Mouse (Mus musculus): ENCODE results near the gene Nav2. TPM values are rescaled to one million over a fixed set of nuclear protein-coding genes. Genes with fewer than 3 reads are reported as not detected.
A peak's percentile ranks its signal among the peaks of the same experiment; 100 is the strongest.

Nav2 gene
- polyA plus RNA-seq, 1 experiment from 2014 or later: 24.2 TPM

DNA sequence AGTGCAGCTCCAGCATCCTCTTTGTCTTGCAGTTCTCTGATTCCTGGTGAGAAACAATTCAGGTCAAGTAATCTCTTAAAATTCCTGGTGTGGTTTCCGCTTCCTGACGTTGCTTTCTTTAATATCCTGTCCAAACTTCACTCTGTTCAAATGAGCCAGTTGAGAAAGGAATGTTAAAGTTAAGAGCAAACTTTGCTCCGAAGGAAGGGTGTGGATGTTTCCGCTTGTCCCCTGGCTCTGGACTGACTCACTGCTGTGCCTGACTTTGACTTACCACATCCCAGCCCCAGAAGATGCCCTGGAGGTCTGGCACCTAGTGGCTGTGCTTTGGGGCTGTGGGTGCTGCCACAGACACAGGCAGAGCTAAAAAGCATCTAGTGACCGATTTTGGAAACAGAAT, 8.9 kb downstream of the Nav2 start:
- H3K9me3 ChIP-seq: no peaks in the 10 kb centered on the region
- no peak overlapping the region for H3K27ac ChIP-seq
- H3K36me3 ChIP-seq: no peaks in the 10 kb centered on the region
- H3K4me2 ChIP-seq: no peak overlapping the region
- no peak for ATAC-seq (ENCODE audit: low FRiP score)
- no peak overlapping the region for H3K9ac ChIP-seq
- H3K27me3 ChIP-seq: peaks cover 25% of the 10 kb centered on the region
- no peak overlapping the region for H3K4me3 ChIP-seq
- H3K4me1 ChIP-seq (replicated peaks): peaks cover 34% of the 10 kb centered on the region
- WGBS: 22% methylated on average over 5 of the region's 5 CpGs

DNA sequence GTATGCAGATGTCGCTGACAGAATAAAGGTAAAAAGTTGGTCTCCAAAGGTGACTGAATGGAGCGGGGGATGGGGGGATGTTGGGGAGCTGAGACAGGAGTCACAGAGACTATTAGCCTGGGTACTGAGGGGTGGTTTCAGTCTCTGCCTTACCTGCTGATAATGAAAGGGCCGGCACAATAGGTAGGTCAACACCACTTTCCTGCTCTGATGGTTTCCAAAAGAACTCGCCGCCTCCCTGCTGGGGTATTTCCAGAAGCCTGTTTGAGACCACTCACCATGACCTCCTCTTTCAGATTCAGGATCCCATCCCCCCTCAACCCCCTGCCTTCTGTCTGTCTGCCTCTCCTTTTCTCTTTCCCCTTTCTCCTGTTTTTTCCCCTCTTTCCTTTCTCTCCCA, 9.5 kb downstream of the Nav2 start:
- Histone ChIP-seq H3K27me3 (peaks cover 25% of the 10 kb centered on the region), H3K4me2 (no peak overlapping the region), H3K9me3 (no peaks in the 10 kb centered on the region), H3K27ac (no peak overlapping the region), H3K36me3 (no peaks in the 10 kb centered on the region), H3K4me3 (no peak overlapping the region), H3K4me1 (replicated peaks) (peaks cover 39% of the 10 kb centered on the region), H3K9ac (no peak overlapping the region)
- ATAC-seq (ENCODE audit: low FRiP score): no peak
- 7% methylated on average over 5 of the region's 5 CpGs for WGBS

DNA sequence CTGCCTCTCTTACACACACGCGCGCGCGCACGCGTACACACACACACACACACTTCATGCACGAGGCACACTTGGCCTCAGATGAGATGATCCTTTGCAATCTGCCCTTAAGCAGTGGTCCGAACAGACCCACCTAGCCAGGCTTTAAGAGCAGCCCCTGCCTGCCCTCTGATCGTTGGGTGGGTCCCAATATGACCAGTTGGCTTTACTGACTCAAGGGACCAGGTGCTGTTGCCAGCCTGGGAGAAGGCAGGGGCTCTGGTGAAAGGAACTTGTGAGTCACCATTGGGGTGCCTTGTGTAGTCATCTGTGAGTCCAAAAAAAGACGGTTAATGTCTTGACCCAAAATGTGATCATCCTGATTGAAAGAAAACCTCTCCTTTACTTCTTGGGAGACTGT, 9.9 kb downstream of the Nav2 start:
- H3K27me3 ChIP-seq: peaks cover 25% of the 10 kb centered on the region
- peaks cover 43% of the 10 kb centered on the region for H3K4me1 ChIP-seq (replicated peaks)
- no peak overlapping the region for H3K4me2 ChIP-seq
- no peak overlapping the region for H3K27ac ChIP-seq
- no peak for ATAC-seq (ENCODE audit: low FRiP score)
- no peak overlapping the region for H3K4me3 ChIP-seq
- no peaks in the 10 kb centered on the region for H3K36me3 ChIP-seq
- WGBS: 14% methylated on average over 11 of the region's 11 CpGs
- H3K9ac ChIP-seq: no peak overlapping the region
- no peaks in the 10 kb centered on the region for H3K9me3 ChIP-seq

DNA sequence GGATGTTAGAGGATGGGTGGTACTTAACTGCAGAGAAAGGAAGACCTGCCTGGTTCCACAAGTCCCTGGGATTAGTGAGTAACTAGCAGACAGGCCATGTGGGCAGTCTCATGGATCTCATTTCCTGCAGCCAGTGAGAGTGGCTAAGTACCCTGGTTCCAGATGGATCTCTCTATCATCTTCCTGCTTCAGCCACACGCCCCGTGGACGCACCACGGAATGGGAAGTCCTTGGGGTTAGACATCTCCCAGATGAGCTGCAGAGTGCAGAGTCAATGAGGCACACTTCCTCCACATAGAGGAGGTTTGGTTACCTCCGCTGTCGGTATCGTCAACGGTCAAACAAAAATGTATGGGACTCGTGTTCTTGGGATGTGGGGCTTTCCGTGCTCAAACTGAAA, 15.1 kb downstream of the Nav2 start:
- no peak overlapping the region for H3K4me2 ChIP-seq
- H3K27me3 ChIP-seq: peaks cover 10% of the 10 kb centered on the region
- no peak overlapping the region for H3K4me3 ChIP-seq
- H3K27ac ChIP-seq: no peak overlapping the region
- no peaks in the 10 kb centered on the region for H3K9me3 ChIP-seq
- no peaks in the 10 kb centered on the region for H3K36me3 ChIP-seq
- H3K9ac ChIP-seq: no peak overlapping the region
- peaks cover 11% of the 10 kb centered on the region for H3K4me1 ChIP-seq (replicated peaks)
- 82% methylated on average over 10 of the region's 10 CpGs for WGBS
- no peak for ATAC-seq (ENCODE audit: low FRiP score)

DNA sequence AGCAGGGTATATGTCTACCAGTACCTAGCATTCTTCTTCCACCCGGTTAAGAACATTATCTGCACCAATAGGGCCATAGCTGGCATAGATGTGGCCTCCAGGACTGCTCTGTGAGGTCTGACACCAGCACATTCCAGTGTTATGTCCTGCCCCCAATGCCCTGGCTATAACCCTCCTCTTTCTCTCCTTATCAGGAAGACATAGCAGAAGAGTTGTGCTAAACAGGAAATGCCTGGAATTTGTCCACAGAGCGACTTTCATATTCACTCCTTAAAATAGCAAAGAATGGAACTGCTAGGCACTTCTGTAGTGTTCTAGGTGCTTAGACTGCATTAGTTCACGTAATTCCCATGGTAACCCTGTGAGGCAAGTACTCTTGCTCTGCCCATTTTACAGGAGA, 16.7 kb downstream of the Nav2 start:
- Histone ChIP-seq H3K27me3 (peaks cover 4% of the 10 kb centered on the region; the same call in 1 of the 2 replicates), H3K4me1 (replicated peaks) (peaks cover 15% of the 10 kb centered on the region), H3K4me3 (no peak overlapping the region), H3K9me3 (no peaks in the 10 kb centered on the region), H3K36me3 (no peaks in the 10 kb centered on the region), H3K4me2 (no peak overlapping the region), H3K27ac (no peak overlapping the region), H3K9ac (no peak overlapping the region)
- no peak for ATAC-seq (ENCODE audit: low FRiP score)
- WGBS: 91% methylated on average over 3 of the region's 3 CpGs

DNA sequence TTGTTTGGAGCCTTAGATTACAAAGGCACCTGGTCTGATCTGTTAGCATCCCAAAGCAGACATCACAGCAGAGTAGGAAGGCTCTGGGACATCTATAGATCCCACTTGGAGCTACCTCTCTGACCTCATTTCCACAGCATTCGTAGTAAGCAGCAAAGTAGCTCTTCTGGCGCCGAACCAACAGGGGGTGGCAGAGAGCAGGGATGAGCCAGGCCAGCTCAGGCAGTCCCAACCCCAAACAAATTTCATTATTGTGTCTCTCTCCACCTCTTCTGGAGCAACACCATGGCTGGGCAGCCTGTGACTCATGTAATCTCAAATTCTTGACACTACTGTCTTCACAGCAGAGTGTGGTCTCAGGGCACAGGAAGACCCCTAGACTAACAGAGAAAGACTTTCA, 19.8 kb downstream of the Nav2 start:
- no peak overlapping the region for H3K27ac ChIP-seq
- no peak overlapping the region for H3K4me2 ChIP-seq
- no peaks in the 10 kb centered on the region for H3K36me3 ChIP-seq
- peak; percentile 23; the same call in 1 of the 2 replicates for ATAC-seq (ENCODE audit: low FRiP score)
- no peak overlapping the region for H3K4me3 ChIP-seq
- H3K27me3 ChIP-seq: peaks cover 7% of the 10 kb centered on the region; the same call in 1 of the 2 replicates
- WGBS: 11% methylated on average over 3 of the region's 3 CpGs
- H3K9ac ChIP-seq: no peak overlapping the region
- peaks cover 14% of the 10 kb centered on the region for H3K4me1 ChIP-seq (replicated peaks)
- H3K9me3 ChIP-seq: no peaks in the 10 kb centered on the region

DNA sequence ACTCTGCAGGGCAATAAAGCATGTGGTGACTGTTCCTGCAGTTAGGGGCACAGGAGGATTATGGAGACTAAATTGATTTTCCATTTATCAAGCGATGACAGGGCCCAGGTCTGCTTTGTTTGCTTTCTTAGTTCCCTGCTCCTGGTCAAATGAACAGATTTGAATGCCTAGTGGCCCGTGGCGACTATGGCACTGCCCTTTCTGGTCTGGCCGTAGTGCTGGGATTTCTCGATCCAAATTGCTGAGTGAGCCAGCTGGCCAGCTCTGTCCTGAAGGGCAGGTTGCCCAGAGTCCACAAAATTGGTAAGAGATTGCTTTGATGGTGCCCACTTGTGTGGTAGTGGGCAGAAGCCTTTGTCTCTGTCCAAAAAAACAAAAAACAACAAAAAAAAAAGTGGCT, 21.9 kb downstream of the Nav2 start:
- peaks cover 12% of the 10 kb centered on the region for H3K4me1 ChIP-seq (replicated peaks)
- H3K4me3 ChIP-seq: no peak overlapping the region
- H3K9ac ChIP-seq: no peak overlapping the region
- peaks cover 21% of the 10 kb centered on the region; the same call in 1 of the 2 replicates for H3K27me3 ChIP-seq
- WGBS: 24% methylated on average over 5 of the region's 5 CpGs
- H3K4me2 ChIP-seq: no peak overlapping the region
- H3K9me3 ChIP-seq: no peaks in the 10 kb centered on the region
- 0 out of 2 replicates have a peak, but pooled peaks have one; percentile 13 for ATAC-seq (ENCODE audit: low FRiP score)
- H3K27ac ChIP-seq: no peak overlapping the region
- no peaks in the 10 kb centered on the region for H3K36me3 ChIP-seq

DNA sequence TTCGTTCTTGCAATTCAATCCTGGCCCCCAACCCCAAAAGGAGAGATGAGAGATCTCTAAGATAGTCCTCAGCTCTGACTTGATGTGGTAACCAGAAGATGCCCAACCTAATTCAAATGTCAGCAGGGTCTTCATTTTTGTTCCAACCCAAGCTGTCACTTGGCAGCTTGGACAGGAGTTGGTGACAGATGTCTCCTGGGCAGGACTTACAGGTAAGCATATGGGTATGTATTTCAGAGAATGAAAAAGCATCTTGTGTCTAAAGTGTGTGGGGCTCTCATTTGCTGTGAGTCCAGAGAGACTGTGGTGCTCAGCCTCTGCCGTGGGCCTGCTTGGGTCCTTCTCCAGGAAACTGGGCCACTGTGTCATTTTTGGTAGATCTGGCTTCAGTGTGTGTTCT, 23.6 kb downstream of the Nav2 start:
- no peak overlapping the region for H3K4me3 ChIP-seq
- no peaks in the 10 kb centered on the region for H3K9me3 ChIP-seq
- H3K36me3 ChIP-seq: no peaks in the 10 kb centered on the region
- peaks cover 12% of the 10 kb centered on the region for H3K4me1 ChIP-seq (replicated peaks)
- peaks cover 19% of the 10 kb centered on the region; the same call in 1 of the 2 replicates for H3K27me3 ChIP-seq
- ATAC-seq (ENCODE audit: low FRiP score): no peak
- H3K4me2 ChIP-seq: no peak overlapping the region
- 87% methylated on average over 2 of the region's 2 CpGs for WGBS
- no peak overlapping the region for H3K9ac ChIP-seq
- no peak overlapping the region for H3K27ac ChIP-seq

DNA sequence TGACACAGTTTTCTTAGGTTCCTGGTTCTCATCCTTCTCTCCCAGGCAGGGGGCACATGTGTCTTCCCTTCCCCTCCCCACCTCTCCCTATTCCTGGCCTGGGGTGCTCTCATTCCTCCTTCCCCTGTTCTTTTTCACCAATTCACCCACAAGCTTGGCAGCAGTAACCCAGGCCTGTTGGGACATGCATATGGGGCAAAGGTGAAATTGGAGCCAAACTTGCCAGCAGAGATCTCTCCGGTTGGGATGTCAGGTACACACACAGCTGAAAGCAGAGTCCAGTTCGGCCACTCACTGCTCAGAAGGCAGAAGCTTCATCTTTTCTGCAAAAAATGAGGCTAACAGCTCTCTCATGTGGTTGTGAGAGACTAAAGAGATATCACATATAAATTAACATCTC, 26.3 kb downstream of the Nav2 start:
- ATAC-seq (ENCODE audit: low FRiP score): no peak
- Histone ChIP-seq H3K27me3 (peaks cover 23% of the 10 kb centered on the region; the same call in 1 of the 2 replicates), H3K27ac (no peak overlapping the region), H3K36me3 (no peaks in the 10 kb centered on the region), H3K4me1 (replicated peaks) (peaks cover 12% of the 10 kb centered on the region), H3K9me3 (no peaks in the 10 kb centered on the region), H3K4me3 (no peak overlapping the region), H3K4me2 (no peak overlapping the region), H3K9ac (no peak overlapping the region)
- WGBS: 85% methylated on average over 2 of the region's 2 CpGs

DNA sequence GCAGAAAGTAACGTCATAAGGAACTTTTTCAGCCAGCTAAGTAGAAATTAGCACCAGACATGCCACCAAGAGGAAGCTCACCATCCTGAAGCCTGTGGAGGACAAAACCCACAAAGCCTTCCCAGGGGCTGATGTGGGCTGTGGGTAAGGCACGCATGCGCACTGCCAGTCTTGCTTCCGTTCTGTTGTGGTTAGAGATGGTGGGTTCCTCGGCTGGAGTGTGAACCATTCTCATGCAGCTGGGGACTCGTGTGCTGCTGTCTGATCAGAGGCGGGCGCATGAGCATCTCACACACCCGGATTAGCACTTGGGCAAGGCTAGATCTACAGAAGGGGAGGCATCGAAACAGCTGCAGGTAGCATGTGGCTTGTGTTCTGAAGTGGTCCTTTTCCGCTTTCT, 29.0 kb downstream of the Nav2 start:
- Histone ChIP-seq H3K36me3 (no peaks in the 10 kb centered on the region), H3K9me3 (no peaks in the 10 kb centered on the region), H3K27me3 (peaks cover 20% of the 10 kb centered on the region; the same call in 1 of the 2 replicates), H3K27ac (no peak overlapping the region), H3K4me1 (replicated peaks) (no peaks in the 10 kb centered on the region), H3K4me2 (no peak overlapping the region), H3K4me3 (no peak overlapping the region), H3K9ac (no peak overlapping the region)
- WGBS: 88% methylated on average over 11 of the region's 11 CpGs
- ATAC-seq (ENCODE audit: low FRiP score): no peak

DNA sequence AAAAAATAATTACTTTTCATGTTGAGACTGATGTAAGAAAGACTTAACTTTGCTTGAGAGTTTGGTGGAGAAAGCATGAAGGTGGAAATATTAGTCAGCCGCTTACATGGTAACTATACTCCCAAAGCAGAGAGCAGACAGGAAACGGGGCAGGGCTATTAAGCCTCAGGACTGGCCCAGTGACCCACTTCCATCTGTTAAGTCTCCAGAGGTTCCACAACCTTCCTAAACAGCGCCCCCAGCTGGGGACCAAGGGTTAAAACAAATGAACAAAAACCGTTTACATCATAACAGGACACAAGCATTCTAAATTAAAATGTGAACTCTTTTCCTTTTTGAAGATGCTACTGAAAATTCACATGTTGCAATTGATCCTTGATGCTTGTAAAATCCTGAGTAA, 29.7 kb downstream of the Nav2 start:
- Histone ChIP-seq H3K4me3 (no peak overlapping the region), H3K36me3 (no peaks in the 10 kb centered on the region), H3K9ac (no peak overlapping the region), H3K27me3 (peaks cover 20% of the 10 kb centered on the region; the same call in 1 of the 2 replicates), H3K27ac (no peak overlapping the region), H3K9me3 (no peaks in the 10 kb centered on the region), H3K4me2 (no peak overlapping the region), H3K4me1 (replicated peaks) (no peaks in the 10 kb centered on the region)
- no peak for ATAC-seq (ENCODE audit: low FRiP score)
- WGBS: 35% methylated on average over 4 of the region's 4 CpGs

DNA sequence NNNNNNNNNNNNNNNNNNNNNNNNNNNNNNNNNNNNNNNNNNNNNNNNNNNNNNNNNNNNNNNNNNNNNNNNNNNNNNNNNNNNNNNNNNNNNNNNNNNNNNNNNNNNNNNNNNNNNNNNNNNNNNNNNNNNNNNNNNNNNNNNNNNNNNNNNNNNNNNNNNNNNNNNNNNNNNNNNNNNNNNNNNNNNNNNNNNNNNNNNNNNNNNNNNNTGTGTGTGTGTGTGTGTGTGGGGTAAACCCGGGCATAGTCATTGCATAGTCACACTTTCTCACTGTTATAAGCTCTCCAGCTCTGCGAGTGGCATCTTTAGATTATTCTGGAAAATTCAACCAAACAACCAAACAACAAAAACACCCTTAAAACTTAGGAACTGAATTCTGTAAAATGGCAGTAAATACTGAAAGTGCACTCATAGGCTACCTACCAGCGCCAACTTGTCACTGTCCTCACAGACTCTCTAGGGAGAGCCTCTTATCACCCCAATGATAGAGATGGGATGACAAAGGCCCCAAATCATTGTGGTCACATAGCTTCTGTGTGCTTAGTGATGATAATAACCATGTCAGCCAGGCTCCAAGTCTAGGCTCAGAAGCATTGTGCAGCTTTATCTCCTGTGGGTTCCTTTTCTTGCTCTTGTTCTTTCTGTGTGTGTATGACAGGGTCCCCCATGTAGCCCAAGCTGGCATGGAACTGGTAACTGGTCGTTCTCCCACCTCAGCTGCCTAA, 40.0 kb downstream of the Nav2 start:
- Histone ChIP-seq H3K9me3 (no peaks in the 10 kb centered on the region), H3K9ac (no peak overlapping the region), H3K27ac (no peak overlapping the region), H3K4me1 (replicated peaks) (peaks cover 15% of the 10 kb centered on the region), H3K36me3 (no peaks in the 10 kb centered on the region), H3K4me2 (no peak overlapping the region), H3K4me3 (no peak overlapping the region), H3K27me3 (peaks cover 15% of the 10 kb centered on the region; the same call in 1 of the 2 replicates)
- WGBS: 89% methylated on average over 4 of the region's 4 CpGs
- ATAC-seq (ENCODE audit: low FRiP score): no peak

DNA sequence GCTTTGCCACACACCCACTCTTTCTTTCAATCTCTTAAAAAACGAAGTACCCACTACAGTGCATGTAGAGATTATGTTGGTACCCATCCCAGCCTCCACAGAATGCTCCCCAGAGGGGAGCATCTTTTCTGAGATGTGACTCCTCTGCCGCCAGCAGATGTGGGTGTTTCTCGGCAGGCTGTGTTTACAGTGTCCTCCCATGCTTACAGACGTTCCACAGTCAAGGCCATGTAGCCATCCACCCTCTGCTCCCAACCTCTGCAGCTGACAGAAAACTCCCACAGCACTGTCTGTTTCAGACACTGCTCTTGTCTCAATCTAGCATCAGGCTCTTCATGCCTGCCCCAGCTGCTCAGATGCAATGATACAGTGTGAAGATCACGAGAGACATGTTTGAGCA, 46.0 kb downstream of the Nav2 start:
- H3K4me2 ChIP-seq: no peak overlapping the region
- H3K27ac ChIP-seq: no peak overlapping the region
- H3K9ac ChIP-seq: no peak overlapping the region
- H3K27me3 ChIP-seq: peaks cover 28% of the 10 kb centered on the region; the same call in 1 of the 2 replicates
- WGBS: 89% methylated on average over 5 of the region's 5 CpGs
- H3K4me3 ChIP-seq: no peak overlapping the region
- H3K9me3 ChIP-seq: no peaks in the 10 kb centered on the region
- no peak for ATAC-seq (ENCODE audit: low FRiP score)
- H3K36me3 ChIP-seq: no peaks in the 10 kb centered on the region
- peaks cover 15% of the 10 kb centered on the region for H3K4me1 ChIP-seq (replicated peaks)

Data from hindbrain, embryonic 13.5 days (tissue).